Mouse (Mus musculus): ENCODE measurements around the gene Phyh.

GRCm38 (mm10) chr2:4987388-4988180, 68.8 kb downstream of the Phyh start:
- TF ChIP-seq POLR2A (IDR thresholded peaks at IDR 0.05; ENCODE audit: insufficient read depth, low read depth, low read length) (no peak), CTCF (IDR thresholded peaks at IDR 0.05; ENCODE audit: insufficient read depth, low read depth, low read length) (no peak)
